Comparison of ENCODE assay signal across 7 mouse cellular contexts in the genomic region with DNA sequence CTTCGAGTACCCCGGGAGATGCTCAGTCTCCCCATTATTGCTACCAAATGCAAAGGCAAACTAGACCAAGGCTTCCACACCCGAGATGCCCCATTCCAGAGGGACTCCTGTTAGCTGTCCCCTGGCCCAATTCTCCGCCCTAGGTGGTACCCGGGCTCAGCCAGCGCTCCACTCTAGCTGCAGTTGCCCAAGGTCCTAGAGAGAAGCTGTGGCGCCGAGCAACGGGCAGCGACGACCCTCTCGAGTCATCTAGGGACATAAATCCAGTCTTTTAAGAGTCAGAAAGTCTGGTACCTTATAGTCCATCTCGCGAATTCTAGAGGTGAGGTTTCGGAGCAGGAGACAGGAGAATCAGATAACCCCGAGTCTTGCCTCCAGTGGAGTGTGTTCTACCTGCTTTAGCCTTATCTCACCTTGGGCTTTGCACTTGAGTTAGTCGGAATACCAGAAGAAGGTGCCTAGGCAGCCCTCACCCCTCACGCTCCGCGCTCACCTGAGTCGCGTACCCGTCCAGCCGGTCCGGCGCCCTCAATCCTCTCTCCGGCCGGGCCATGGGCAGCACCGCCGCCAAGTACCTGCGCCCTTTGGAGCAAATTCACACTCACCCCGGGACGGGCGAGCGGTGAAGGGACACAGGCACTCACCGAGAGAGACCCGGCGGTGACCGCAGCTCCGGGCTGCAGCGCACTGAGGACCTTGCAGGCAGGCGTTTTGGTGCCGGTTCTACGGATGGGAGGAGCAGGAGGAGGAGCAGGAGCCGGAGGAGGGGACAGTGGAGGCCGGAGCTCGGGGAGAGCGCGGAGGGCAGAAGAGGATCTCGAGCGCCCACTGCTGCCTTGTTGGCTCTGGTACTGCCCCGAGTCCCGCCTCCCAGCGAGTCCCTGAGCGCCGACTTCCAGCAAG.
DNase-seq lines count a peak whose midpoint lies in the region; ATAC-seq and TF ChIP-seq lines count a peak whose summit lies in the region.

No protein-coding gene starts in this region.

- H3K36me3 ChIP-seq in heart, embryonic 12.5 days: no peaks in the 10 kb centered on the region
- H3K36me3 ChIP-seq in liver, adult 2 months (ENCODE audit: control insufficient read depth, insufficient read depth, low read length): no peaks in the 10 kb centered on the region

- ATAC-seq in heart, embryonic 12.5 days (ENCODE audit: insufficient number of reproducible peaks, low FRiP score): peak; percentile 94

- TF ChIP-seq POLR2A in embryonic fibroblast, embryonic 13.5 days (IDR thresholded peaks at IDR 0.05; ENCODE audit: low read depth, low read length): peak; percentile 87
- TF ChIP-seq POLR2A in liver, adult 2 months (IDR thresholded peaks at IDR 0.05; ENCODE audit: extremely low read depth, insufficient read depth, low read length): no peak

- no peaks in the 10 kb centered on the region for H3K79me2 ChIP-seq in liver, adult 2 months (ENCODE audit: control insufficient read depth, insufficient read depth, low read length)

- H3K9me3 ChIP-seq in heart, embryonic 12.5 days (replicated peaks): no peaks in the 10 kb centered on the region

- H3K4me2 ChIP-seq in heart, embryonic 12.5 days: peak overlapping the region; percentile 96

- DNase-seq in brain, adult 2 months (ENCODE audit: low read depth, low spot score): peak; percentile 99
- DNase-seq in kidney, postnatal 10 days: peak; percentile 93
- peak; percentile 70 for DNase-seq in liver, adult 2 months (ENCODE audit: extremely low read depth, low read depth, low spot score)
- peak; percentile 8 to 12 for DNase-seq in monocyte, adult 2 months (ENCODE audit: low read depth in 1 of 2, low spot score in 2 of 2)
- peak; percentile 53 to 57 for DNase-seq in spleen, postnatal 14 days (ENCODE audit: low spot score in 2 of 2)

- H3K4me3 ChIP-seq in embryonic fibroblast, embryonic 13.5 days (ENCODE audit: insufficient read depth, low read length): peak overlapping the region; percentile 63
- H3K4me3 ChIP-seq in heart, embryonic 12.5 days: peak overlapping the region; percentile 76
- H3K4me3 ChIP-seq in liver, adult 2 months (ENCODE audit: insufficient read depth, low read depth, low read length): peak overlapping the region; percentile 57; the same call in 1 of the 2 replicates

- peak; percentile 56; the same call in 1 of the 2 replicates for TF ChIP-seq CTCF in embryonic fibroblast, embryonic 13.5 days (IDR thresholded peaks at IDR 0.05; ENCODE audit: borderline replicate concordance, insufficient read depth, low read length)
- TF ChIP-seq CTCF in liver, adult 2 months (IDR thresholded peaks at IDR 0.05; ENCODE audit: low read depth, low read length): peak; percentile 73

- H3K27me3 ChIP-seq in heart, embryonic 12.5 days (replicated peaks): peaks cover 11% of the 10 kb centered on the region; the same call in 1 of the 2 replicates
- H3K27me3 ChIP-seq in liver, adult 2 months (ENCODE audit: control insufficient read depth, insufficient read depth, low read length): peaks cover 7% of the 10 kb centered on the region; the same call in 1 of the 2 replicates

- no peak overlapping the region for H3K27ac ChIP-seq in embryonic fibroblast, embryonic 13.5 days (ENCODE audit: insufficient read depth, low read length)
- no peak overlapping the region for H3K27ac ChIP-seq in heart, embryonic 12.5 days (ENCODE audit: poor library complexity, severe bottlenecking)
- H3K27ac ChIP-seq in liver, adult 2 months (replicated peaks; ENCODE audit: insufficient read depth, low read depth, low read length): no peak overlapping the region

- WGBS in heart, embryonic 12.5 days: under 1% methylated on average over 56 of the region's 56 CpGs
- WGBS in liver, adult 2 months: 2% methylated on average over 56 of the region's 56 CpGs

- peak overlapping the region; percentile 72 for H3K9ac ChIP-seq in heart, embryonic 12.5 days
- H3K9ac ChIP-seq in liver, adult 2 months (ENCODE audit: low read depth, low read length): 0 out of 2 replicates have a peak overlapping the region, but pooled peaks have one; percentile 43

- H3K4me1 ChIP-seq in embryonic fibroblast, embryonic 13.5 days (ENCODE audit: control insufficient read depth, insufficient read depth, low read length): no peaks in the 10 kb centered on the region
- H3K4me1 ChIP-seq in heart, embryonic 12.5 days (replicated peaks): peaks cover 10% of the 10 kb centered on the region; the same call in 1 of the 2 replicates
- H3K4me1 ChIP-seq in liver, adult 2 months (ENCODE audit: control insufficient read depth, insufficient read depth, low read length): no peaks in the 10 kb centered on the region

Comparison
In these comparisons a context has a peak if more than half of its experiments do, and no peak if none do; other contexts are left out.
1. DNase-seq: peak in every context shown above with its lines; median percentile 99 in brain, adult 2 months; 93 in kidney, postnatal 10 days; 70 in liver, adult 2 months; 55 in spleen, postnatal 14 days; 10 in monocyte, adult 2 months.